Mouse (Mus musculus) stomach, embryonic 14.5 days (tissue): ENCODE results near the gene Renbp. TPM values are rescaled to one million over a fixed set of nuclear protein-coding genes. Genes with fewer than 3 reads are reported as not detected.

ENCODE experiments used
- ATAC-seq: fragments of 200-750 bp; cut with Nextera tagmentation; 2 replicates; pipeline ENCODE4 v1.8.0; 2017; ENCODE audit warnings: low read depth, moderate TSS enrichment; ENCODE audit not compliant: insufficient number of reproducible peaks, insufficient read depth, low FRiP score
- H3K27ac ChIP-seq: fragments of 300-500 bp; sonication (generic); 2 replicates; pipeline ENCODE4 v1.5.1; 2014; ENCODE audit warnings: mild to moderate bottlenecking, low read length, moderate library complexity, mixed read lengths
- H3K27me3 ChIP-seq: fragments of 300-500 bp; sonication (generic); 2 replicates; pipeline ENCODE4 v1.6.1; 2014; ENCODE audit warnings: low read length, control low read depth, mixed read lengths; ENCODE audit not compliant: control insufficient read depth, insufficient read depth
- H3K36me3 ChIP-seq: fragments of 300-500 bp; sonication (generic); 2 replicates; pipeline ENCODE4 v1.6.1; 2014; ENCODE audit warnings: mild to moderate bottlenecking, control low read depth, low read length, moderate library complexity, mixed read lengths; ENCODE audit not compliant: control insufficient read depth, insufficient read depth
- H3K4me1 ChIP-seq: fragments of 300-500 bp; sonication (generic); 2 replicates; pipeline ENCODE4 v1.6.1; 2014; ENCODE audit warnings: low read length, control low read depth, mixed read lengths; ENCODE audit not compliant: control insufficient read depth, insufficient read depth
- H3K4me2 ChIP-seq: fragments of 300-500 bp; sonication (generic); replicated peaks from 2 replicates; pipeline ENCODE4 v1.6.1; 2014; ENCODE audit warnings: low read depth, low read length, control low read depth
- H3K4me3 ChIP-seq: fragments of 300-500 bp; sonication (generic); 2 replicates; pipeline ENCODE4 v1.5.1; 2014; ENCODE audit warnings: low read depth, low read length, control low read depth
- H3K9ac ChIP-seq: fragments of 300-500 bp; sonication (generic); replicated peaks from 2 replicates; pipeline ENCODE4 v1.6.1; 2014; ENCODE audit warnings: low read depth, mild to moderate bottlenecking, control low read depth, low read length, moderate library complexity, mixed read lengths
- H3K9me3 ChIP-seq: fragments of 300-500 bp; sonication (generic); 2 replicates; pipeline ENCODE4 v1.6.1; 2016; ENCODE audit warnings: low read depth, low read length, control low read depth; ENCODE audit not compliant: control insufficient read depth
- WGBS: fragments of 180-500 bp; shearing (Covaris S2); extraction: QIAGEN DNeasy Blood & Tissue Kit; methylation state at CpG from one replicate; pipeline ENCODE4 v1.1.7; 2014; 5-methylcytosine and 5-hydroxymethylcytosine counted together
- polyA plus RNA-seq: library from polyadenylated mRNA; unstranded; fragments of >200 nt; fragmentation: Nextera tagmentation; extraction: Ambion mirVana; gene quantifications from 2 replicates; pipeline ENCODE4 v1.2.1, GENCODE M21; 2014

Gene Renbp
- polyA plus RNA-seq, 1 experiment from 2014 or later = 38.6 TPM

- no peak overlapping the region for H3K9ac ChIP-seq
- ATAC-seq = peak; percentile 98
- peak overlapping the region; percentile 37 for H3K4me2 ChIP-seq
- 22% methylated on average over 31 of the region's 31 CpGs for WGBS
- peak overlapping the region; percentile 58; the same call in 1 of the 2 replicates for H3K27ac ChIP-seq
- H3K9me3 ChIP-seq = no peaks in the 10 kb centered on the region
- no peaks in the 10 kb centered on the region for H3K4me1 ChIP-seq
- no peaks in the 10 kb centered on the region for H3K27me3 ChIP-seq
- no peak overlapping the region; the same call in 1 of the 2 replicates for H3K4me3 ChIP-seq
- H3K36me3 ChIP-seq = peaks cover 6% of the 10 kb centered on the region; the same call in 1 of the 2 replicates
Measured at GRCm38 (mm10) chrX:73914827-73915703, 15.6 kb downstream of the Renbp start.

GRCm38 (mm10) chrX:73911588-73911987, 19.1 kb downstream of the Renbp start:
- 91% methylated on average over 2 of the region's 2 CpGs for WGBS
- no peak overlapping the region for H3K4me3 ChIP-seq
- H3K9ac ChIP-seq = no peak overlapping the region
- no peaks in the 10 kb centered on the region for H3K9me3 ChIP-seq
- no peaks in the 10 kb centered on the region for H3K36me3 ChIP-seq
- no peak for ATAC-seq
- H3K4me1 ChIP-seq = no peaks in the 10 kb centered on the region
- no peak overlapping the region for H3K27ac ChIP-seq
- no peak overlapping the region for H3K4me2 ChIP-seq
- no peaks in the 10 kb centered on the region for H3K27me3 ChIP-seq

- no peak overlapping the region for H3K4me3 ChIP-seq
- WGBS = 18% methylated on average over 20 of the region's 26 CpGs
Measured at GRCm38 (mm10) chrX:73911156-73911555, 19.5 kb downstream of the Renbp start.

GRCm38 (mm10) chrX:73910451-73910850, 20.2 kb downstream of the Renbp start:
- H3K4me2 ChIP-seq = no peak overlapping the region
- no peak overlapping the region for H3K4me3 ChIP-seq
- no peak overlapping the region for H3K27ac ChIP-seq
- no peaks in the 10 kb centered on the region for H3K9me3 ChIP-seq
- ATAC-seq = no peak
- no peaks in the 10 kb centered on the region for H3K36me3 ChIP-seq
- no peaks in the 10 kb centered on the region for H3K27me3 ChIP-seq
- H3K9ac ChIP-seq = no peak overlapping the region
- H3K4me1 ChIP-seq = no peaks in the 10 kb centered on the region

More at GRCm38 (mm10) chrX:73911156-73911555, 19.5 kb downstream of the Renbp start:
- Histone ChIP-seq H3K9ac (no peak overlapping the region; the same call in 1 of the 2 replicates), H3K36me3 (no peaks in the 10 kb centered on the region), H3K27me3 (no peaks in the 10 kb centered on the region), H3K9me3 (no peaks in the 10 kb centered on the region), H3K4me2 (peak overlapping the region; percentile 32), H3K27ac (no peak overlapping the region), H3K4me1 (no peaks in the 10 kb centered on the region)
- no peak for ATAC-seq

GRCm38 (mm10) chrX:73910049-73910448, 20.6 kb downstream of the Renbp start:
- H3K27me3 ChIP-seq = no peaks in the 10 kb centered on the region
- no peak overlapping the region for H3K4me3 ChIP-seq
- H3K36me3 ChIP-seq = no peaks in the 10 kb centered on the region
- no peak overlapping the region for H3K4me2 ChIP-seq
- ATAC-seq = no peak
- H3K4me1 ChIP-seq = no peaks in the 10 kb centered on the region
- no peak overlapping the region for H3K9ac ChIP-seq
- no peaks in the 10 kb centered on the region for H3K9me3 ChIP-seq
- no peak overlapping the region for H3K27ac ChIP-seq
- WGBS = 75% methylated on average over 1 of the region's 1 CpGs

- 73% methylated on average over 3 of the region's 3 CpGs for WGBS
- Histone ChIP-seq H3K4me1 (no peaks in the 10 kb centered on the region), H3K27me3 (no peaks in the 10 kb centered on the region), H3K36me3 (no peaks in the 10 kb centered on the region), H3K4me2 (no peak overlapping the region), H3K9me3 (no peaks in the 10 kb centered on the region), H3K4me3 (no peak overlapping the region), H3K27ac (no peak overlapping the region), H3K9ac (no peak overlapping the region)
- ATAC-seq = no peak
Measured at GRCm38 (mm10) chrX:73897959-73898358, 32.7 kb downstream of the Renbp start.

- no peak within 1 kb of the TSS for H3K9ac ChIP-seq
- no peak within 1 kb of the TSS for H3K27ac ChIP-seq
- H3K4me2 ChIP-seq = no peak within 1 kb of the TSS
- no peak for ATAC-seq
- H3K4me3 ChIP-seq = no peak within 1 kb of the TSS
- H3K4me1 ChIP-seq = no peaks in the 10 kb centered on the region
- no peaks in the 10 kb centered on the region for H3K27me3 ChIP-seq
- no peaks in the 10 kb centered on the region for H3K36me3 ChIP-seq
- WGBS = 24% methylated on average over 2 of the region's 2 CpGs
- no peaks in the 10 kb centered on the region for H3K9me3 ChIP-seq
Measured at GRCm38 (mm10) chrX:73895719-73896118, 34.9 kb downstream of the Renbp start, which contains the start of gene L1cam. Gene L1cam, minus strand, starts transcription at chrX:73896105.

- Histone ChIP-seq H3K9ac (no peak overlapping the region), H3K4me1 (no peaks in the 10 kb centered on the region), H3K4me2 (no peak overlapping the region), H3K27ac (no peak overlapping the region), H3K36me3 (no peaks in the 10 kb centered on the region), H3K27me3 (no peaks in the 10 kb centered on the region), H3K9me3 (no peaks in the 10 kb centered on the region), H3K4me3 (no peak overlapping the region)
- WGBS = 93% methylated on average over 14 of the region's 14 CpGs
- no peak for ATAC-seq
Measured at GRCm38 (mm10) chrX:73892833-73893232, 37.8 kb downstream of the Renbp start.
